Mouse (Mus musculus) left cerebral cortex, postnatal 10 days (tissue): ENCODE data around the gene Olfr69. TPM values are rescaled to one million over a fixed set of nuclear protein-coding genes. Genes with fewer than 3 reads are reported as not detected.
"Not testable (repeated sequence)": the region's sequence is repeated elsewhere in the genome, so short reads cannot be mapped to it uniquely, and the experiment has no call there.

Source experiments
- DNase-seq, 2 experiments: peaks; one replicate each; pipeline ENCODE4 v3.0.0; 2021 to 2022; ENCODE audit warnings: low spot score in 2 of 2, mixed read lengths in 1 of 2; ENCODE audit errors: extremely low spot score in 1 of 2
- intact Hi-C: fragments of 180-260 bp; cut with DNase I; formaldehyde crosslinking; loops from one replicate; pipeline ENCODE4 v1.15.1; 2025
- total RNA-seq, 2 experiments: library from RNA; stranded (reverse); gene quantifications; 2 replicates each; pipeline ENCODE4 v1.2.3; 2021

Gene Olfr69
- total RNA-seq, 2 experiments from 2014 or later: not detected

GRCm38 (mm10) chr7:103744843-103745242 is 26.6 kb downstream of the Olfr69 start, which contains the start of gene Olfr629:
Olfr629 (minus strand) TSS chr7:103744943.
- intact Hi-C loops: no loop called here
- no peak for DNase-seq

GRCm38 (mm10) chr7:103730074-103730473 is 41.3 kb downstream of the Olfr69 start, which contains the start of gene Olfr628:
Olfr628 (plus strand) TSS chr7:103730374.
- intact Hi-C loops: no loop called here
- DNase-seq: no peak

- intact Hi-C loops, DNase-seq: not testable (repeated sequence)
Observed at GRCm38 (mm10) chr7:103716398-103716797, 55.0 kb downstream of the Olfr69 start.

Other genes starting within 250 kb of the Olfr69 start
- not detected for gene Olfr612, start 228.9 kb downstream of the Olfr69 start, total RNA-seq
- gene Olfr613, start 223.5 kb downstream of the Olfr69 start, total RNA-seq: not detected
- gene Olfr615, start 215.5 kb downstream of the Olfr69 start, total RNA-seq: not detected
- not detected for gene Olfr616, start 202.5 kb downstream of the Olfr69 start, total RNA-seq
- gene Olfr617, start 198.5 kb downstream of the Olfr69 start, total RNA-seq: not detected
- not detected for gene Olfr618, start 181.5 kb downstream of the Olfr69 start, total RNA-seq
- gene Olfr619, start 171.0 kb downstream of the Olfr69 start, total RNA-seq: not detected
- not detected for gene Olfr620, start 159.1 kb downstream of the Olfr69 start, total RNA-seq
- not detected for gene Olfr622, start 128.9 kb downstream of the Olfr69 start, total RNA-seq
- gene Olfr623, start 107.9 kb downstream of the Olfr69 start, total RNA-seq: not detected
- not detected for gene Olfr624, start 100.4 kb downstream of the Olfr69 start, total RNA-seq
- not detected for gene Olfr625-ps1, start 88.9 kb downstream of the Olfr69 start, total RNA-seq
- gene Olfr243, start 56.9 kb downstream of the Olfr69 start, total RNA-seq: not detected
- gene Olfr628, start 41.2 kb downstream of the Olfr69 start, total RNA-seq: not detected
- gene Olfr629, start 26.7 kb downstream of the Olfr69 start, total RNA-seq: not detected
- not detected for gene Olfr630, start 14.3 kb downstream of the Olfr69 start, total RNA-seq
- gene Olfr68, start 8.1 kb upstream of the Olfr69 start, total RNA-seq: not detected
- not detected for gene Olfr67, start 20.2 kb upstream of the Olfr69 start, total RNA-seq
- 100 to 1,000 TPM in 1 of 2 experiments, 10 to 100 TPM in 1; 58.1 to 118 TPM for gene Hbb-bt, start 42.4 kb upstream of the Olfr69 start, total RNA-seq
- 100 to 1,000 TPM; 487 to 924 TPM for gene Hbb-bs, start 56.5 kb upstream of the Olfr69 start, total RNA-seq
- not detected for gene Hbb-bh2, start 68.9 kb upstream of the Olfr69 start, total RNA-seq
- gene Hbb-bh1, start 71.6 kb upstream of the Olfr69 start, total RNA-seq: not detected
- not detected for gene Hbb-y, start 81.6 kb upstream of the Olfr69 start, total RNA-seq
- gene Olfr66, start 114.7 kb upstream of the Olfr69 start, total RNA-seq: not detected
- gene Olfr64, start 122.9 kb upstream of the Olfr69 start, total RNA-seq: not detected
- gene Olfr65, start 131.9 kb upstream of the Olfr69 start, total RNA-seq: under 1 TPM in 1 of 2 experiments, not detected in 1; 0.19 TPM
- not detected for gene Olfr631, start 157.2 kb upstream of the Olfr69 start, total RNA-seq
- gene Olfr632, start 162.8 kb upstream of the Olfr69 start, total RNA-seq: under 1 TPM in 1 of 2 experiments, not detected in 1; 0.26 TPM
- gene Olfr633, start 172.8 kb upstream of the Olfr69 start, total RNA-seq: not detected
- gene Olfr635, start 199.6 kb upstream of the Olfr69 start, total RNA-seq: under 1 TPM; 0.04 to 0.06 TPM
- gene Olfr638, start 227.2 kb upstream of the Olfr69 start, total RNA-seq: not detected
- gene Olfr639, start 245.7 kb upstream of the Olfr69 start, total RNA-seq: under 1 TPM; 0.11 to 0.20 TPM